Mouse (Mus musculus): ENCODE results near the gene Skp1a. TPM values are rescaled to one million over a fixed set of nuclear protein-coding genes. Genes with fewer than 3 reads are reported as not detected.

Gene Skp1a
- total and polyA plus RNA-seq, 3 experiments = 169 to 1,533 (median 445) TPM

- no peak for DNase-seq (ENCODE audit: low read depth, low spot score)
- no peaks in the 10 kb centered on the region for H3K36me3 ChIP-seq (ENCODE audit: control insufficient read depth in 1 of 2, insufficient read depth in 2 of 2, low read length in 2 of 2)
- H3K9ac ChIP-seq (ENCODE audit: control insufficient read depth, low read depth, low read length, poor library complexity, severe bottlenecking) = no peak overlapping the region
- TF ChIP-seq MAZ (IDR thresholded peaks at IDR 0.05; ENCODE audit: low read depth, low read length) (no peak), POLR2AphosphoS5 (IDR thresholded peaks at IDR 0.05; ENCODE audit: borderline replicate concordance, low read depth, low read length) (no peak), USF1 (IDR thresholded peaks at IDR 0.05; ENCODE audit: low read depth, low read length) (no peak), BHLHE40 (IDR thresholded peaks at IDR 0.05; ENCODE audit: borderline replicate concordance, low read depth, low read length) (no peak), NELFE (IDR thresholded peaks at IDR 0.05; ENCODE audit: low read depth, low read length) (no peak), RAD21 (IDR thresholded peaks at IDR 0.05; ENCODE audit: low read depth, low read length) (no peak), CHD2 (IDR thresholded peaks at IDR 0.05; ENCODE audit: low read length) (no peak), ELF1 (IDR thresholded peaks at IDR 0.05; ENCODE audit: low read depth, low read length) (no peak)
- no peaks in the 10 kb centered on the region for H3K9me3 ChIP-seq (replicated peaks; ENCODE audit: insufficient read depth, low read length)
- H3K4me1 ChIP-seq (ENCODE audit: control insufficient read depth in 1 of 2, insufficient read depth in 2 of 2, low read length in 2 of 2) = no peaks in the 10 kb centered on the region
- no peaks in the 10 kb centered on the region for H3K79me2 ChIP-seq (ENCODE audit: control insufficient read depth, insufficient read depth, low read length, poor library complexity)
- no peak overlapping the region for H3K4me3 ChIP-seq (ENCODE audit: control insufficient read depth in 1 of 2, insufficient read depth in 1 of 2, low read depth in 2 of 2, low read length in 2 of 2)
- no peak overlapping the region for H3K27ac ChIP-seq (ENCODE audit: control insufficient read depth, low read depth, low read length)
- H3K27me3 ChIP-seq (ENCODE audit: control insufficient read depth in 1 of 2, insufficient read depth in 2 of 2, low read length in 2 of 2) = no peaks in the 10 kb centered on the region
Observed at GRCm38 (mm10) chr11:52273942-52274330, 42.1 kb downstream of the Skp1a start.

GRCm38 (mm10) chr11:52274456-52275112, 42.8 kb downstream of the Skp1a start:
- no peaks in the 10 kb centered on the region for H3K79me2 ChIP-seq (ENCODE audit: control insufficient read depth, insufficient read depth, low read length, poor library complexity)
- H3K4me3 ChIP-seq (ENCODE audit: control insufficient read depth in 1 of 2, insufficient read depth in 1 of 2, low read depth in 2 of 2, low read length in 2 of 2) = no peak overlapping the region
- no peak overlapping the region for H3K9ac ChIP-seq (ENCODE audit: control insufficient read depth, low read depth, low read length, poor library complexity, severe bottlenecking)
- H3K36me3 ChIP-seq (ENCODE audit: control insufficient read depth in 1 of 2, insufficient read depth in 2 of 2, low read length in 2 of 2) = no peaks in the 10 kb centered on the region
- H3K27me3 ChIP-seq (ENCODE audit: control insufficient read depth in 1 of 2, insufficient read depth in 2 of 2, low read length in 2 of 2) = no peaks in the 10 kb centered on the region
- no peak for DNase-seq (ENCODE audit: low read depth, low spot score)
- no peak overlapping the region for H3K27ac ChIP-seq (ENCODE audit: control insufficient read depth, low read depth, low read length)
- TF ChIP-seq RCOR1 (IDR thresholded peaks at IDR 0.05; ENCODE audit: low read depth, low read length) (no peak), JUND (IDR thresholded peaks at IDR 0.05; ENCODE audit: low read depth, low read length) (no peak), EP300 (IDR thresholded peaks at IDR 0.05; ENCODE audit: low read depth in 1 of 2, low read length in 2 of 2) (no peak), SMC3 (IDR thresholded peaks at IDR 0.05; ENCODE audit: low read depth, low read length) (no peak), RAD21 (IDR thresholded peaks at IDR 0.05; ENCODE audit: low read depth, low read length) (no peak), KAT2A (conservative IDR thresholded peaks at IDR 0.05; ENCODE audit: low read depth, low read length) (no peak), TCF12 (IDR thresholded peaks at IDR 0.05; ENCODE audit: low read depth, low read length) (no peak), SIN3A (IDR thresholded peaks at IDR 0.05; ENCODE audit: low read length) (no peak), NELFE (IDR thresholded peaks at IDR 0.05; ENCODE audit: low read depth, low read length) (no peak), POLR2AphosphoS2 (IDR thresholded peaks at IDR 0.05; ENCODE audit: low read length) (no peak), GABPA (IDR thresholded peaks at IDR 0.05; ENCODE audit: low read depth, low read length) (no peak), HCFC1 (IDR thresholded peaks at IDR 0.05; ENCODE audit: low read depth, low read length) (no peak), ETS1 (IDR thresholded peaks at IDR 0.05; ENCODE audit: low read depth, low read length) (no peak), MAX (IDR thresholded peaks at IDR 0.05; ENCODE audit: low read length) (no peak)
- no peaks in the 10 kb centered on the region for H3K4me1 ChIP-seq (ENCODE audit: control insufficient read depth in 1 of 2, insufficient read depth in 2 of 2, low read length in 2 of 2)
- H3K9me3 ChIP-seq (replicated peaks; ENCODE audit: insufficient read depth, low read length) = no peaks in the 10 kb centered on the region
